Mouse (Mus musculus): ENCODE data around the gene Gm4181. TPM values are rescaled to one million over a fixed set of nuclear protein-coding genes. Genes with fewer than 3 reads are reported as not detected.
"Not testable (repeated sequence)": the region's sequence is repeated elsewhere in the genome, so short reads cannot be mapped to it uniquely, and the experiment has no call there.

Gene Gm4181
- 0.19 TPM for polyA plus RNA-seq (2012; fragmentation: generic; extraction: Trizol)
- long read RNA-seq, experiment 1, result 0 reads
- long read RNA-seq, experiment 2, result 0 reads

GRCm38 (mm10) chr14:51635566-51635965 lies at the start of gene Gm4181:
Gene Gm4181, minus strand, starts transcription at chr14:51635666.
- H3K79me2 ChIP-seq (ENCODE audit: control insufficient read depth, insufficient read depth); H3K4me3 ChIP-seq (ENCODE audit: insufficient read depth, poor library complexity, severe bottlenecking); H3K79me3 ChIP-seq (ENCODE audit: low read depth); H3ac ChIP-seq (ENCODE audit: control insufficient read depth, insufficient read length, low read depth); H3K36me3 ChIP-seq (ENCODE audit: control insufficient read depth, insufficient read depth); H3K27me3 ChIP-seq (ENCODE audit: control insufficient read depth, insufficient read depth, insufficient read length): not testable (repeated sequence)

GRCm38 (mm10) chr14:51677269-51677668 lies 41.8 kb upstream of the Gm4181 start:
- Histone ChIP-seq H3K36me3 (ENCODE audit: control insufficient read depth, insufficient read depth) (no peaks in the 10 kb centered on the region), H3ac (ENCODE audit: control insufficient read depth, insufficient read length, low read depth) (no peak overlapping the region), H3K79me2 (ENCODE audit: control insufficient read depth, insufficient read depth) (no peaks in the 10 kb centered on the region), H3K27me3 (ENCODE audit: control insufficient read depth, insufficient read depth, insufficient read length) (no peaks in the 10 kb centered on the region), H3K79me3 (ENCODE audit: low read depth) (no peaks in the 10 kb centered on the region), H3K4me3 (ENCODE audit: insufficient read depth, poor library complexity, severe bottlenecking) (no peak overlapping the region)
- TF ChIP-seq USF1 (IDR thresholded peaks at IDR 0.05; ENCODE audit: low read depth) (no peak), FOSL1 (IDR thresholded peaks at IDR 0.05; ENCODE audit: insufficient read depth, low read length, poor library complexity, severe bottlenecking) (no peak), CTCF (IDR thresholded peaks at IDR 0.05; ENCODE audit: control insufficient read depth, insufficient read depth, insufficient read length) (no peak), MAX (IDR thresholded peaks at IDR 0.05) (no peak)

DNA sequence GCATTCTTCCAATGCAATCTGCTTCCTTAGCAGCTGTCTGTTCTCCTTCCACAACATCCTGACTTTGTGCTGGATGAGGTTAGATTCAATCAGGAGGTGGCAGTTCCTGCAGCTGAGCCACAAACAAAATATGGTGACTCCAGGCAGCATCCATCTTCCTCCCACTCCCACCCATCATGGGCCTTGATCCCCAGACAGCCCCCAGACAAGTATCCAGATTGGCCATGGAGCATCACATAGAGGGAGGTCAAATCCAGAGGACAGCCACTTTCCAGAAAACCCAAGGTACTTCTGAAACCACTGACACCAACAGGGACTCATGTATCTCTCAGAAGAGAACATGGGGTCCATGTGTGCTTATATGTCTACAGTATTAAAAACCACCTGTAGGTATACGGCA lies 3.0 kb downstream of the Gm4181 start:
- H3K36me3 ChIP-seq (ENCODE audit: control insufficient read depth, insufficient read depth); H3K79me3 ChIP-seq (ENCODE audit: low read depth); H3K4me3 ChIP-seq (ENCODE audit: insufficient read depth, poor library complexity, severe bottlenecking); H3K27me3 ChIP-seq (ENCODE audit: control insufficient read depth, insufficient read depth, insufficient read length); H3ac ChIP-seq (ENCODE audit: control insufficient read depth, insufficient read length, low read depth); H3K79me2 ChIP-seq (ENCODE audit: control insufficient read depth, insufficient read depth): not testable (repeated sequence)

DNA sequence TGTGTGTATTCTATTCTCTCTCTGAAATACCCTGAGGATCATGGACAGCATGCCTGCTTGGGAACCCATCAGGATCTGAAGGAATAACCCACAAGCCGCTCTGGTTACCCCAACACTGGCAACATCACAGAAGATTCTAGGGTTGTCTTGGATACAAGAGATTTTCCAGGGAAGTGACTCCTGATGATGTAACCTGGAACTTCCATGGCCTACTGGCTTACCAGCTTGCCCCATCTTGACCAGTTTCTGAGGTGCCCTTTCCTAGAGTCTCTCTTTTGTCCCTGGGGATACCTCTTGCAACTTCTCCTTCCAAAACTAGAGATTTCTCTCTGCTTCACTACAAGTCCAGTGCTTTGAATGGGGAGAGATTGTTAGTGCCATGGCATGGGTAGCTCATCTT lies 24.3 kb downstream of the Gm4181 start, which contains the start of gene Gm17078:
TSS of gene Gm17078 (minus strand) at position 101 of the 400 bp plus-strand sequence.
- no peaks in the 10 kb centered on the region for H3K79me3 ChIP-seq (ENCODE audit: low read depth)
- no peaks in the 10 kb centered on the region for H3K79me2 ChIP-seq (ENCODE audit: control insufficient read depth, insufficient read depth)
- TF ChIP-seq MYOG (IDR thresholded peaks at IDR 0.05; ENCODE audit: control insufficient read depth, extremely low read depth, insufficient read length) (no peak), USF1 (IDR thresholded peaks at IDR 0.05; ENCODE audit: low read depth) (no peak), MAX (IDR thresholded peaks at IDR 0.05) (no peak), MYOD1 (IDR thresholded peaks at IDR 0.05; ENCODE audit: control insufficient read depth, insufficient read length, low read depth) (no peak), CEBPB (IDR thresholded peaks at IDR 0.05; ENCODE audit: low read depth) (no peak), CTCF (IDR thresholded peaks at IDR 0.05; ENCODE audit: control insufficient read depth, insufficient read depth, insufficient read length) (no peak), FOSL1 (IDR thresholded peaks at IDR 0.05; ENCODE audit: insufficient read depth, low read length, poor library complexity, severe bottlenecking) (no peak)
- H3ac ChIP-seq (ENCODE audit: control insufficient read depth, insufficient read length, low read depth), result no peak within 1 kb of the TSS
- H3K4me3 ChIP-seq (ENCODE audit: insufficient read depth, poor library complexity, severe bottlenecking), result no peak within 1 kb of the TSS
- H3K36me3 ChIP-seq (ENCODE audit: control insufficient read depth, insufficient read depth), result no peaks in the 10 kb centered on the region
- no peaks in the 10 kb centered on the region for H3K27me3 ChIP-seq (ENCODE audit: control insufficient read depth, insufficient read depth, insufficient read length)

DNA sequence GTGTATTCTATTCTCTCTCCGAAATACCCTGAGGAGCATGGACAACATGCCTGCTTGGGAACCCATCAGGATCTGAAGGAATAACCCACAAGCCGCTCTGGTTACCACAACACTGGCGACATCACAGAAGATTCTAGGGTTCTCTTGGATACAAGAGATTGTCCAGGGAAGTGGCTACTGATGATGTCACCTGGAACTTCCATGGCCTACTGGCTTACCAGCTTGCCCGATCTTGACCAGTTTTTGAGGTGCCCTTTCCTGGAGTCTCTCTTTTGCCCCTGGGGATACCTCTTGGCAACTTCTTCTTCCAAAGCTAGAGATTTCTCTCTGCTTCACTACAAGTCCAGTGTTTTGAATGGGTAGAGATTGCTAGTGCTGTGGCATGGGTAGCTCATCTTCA lies 43.4 kb downstream of the Gm4181 start, which contains the start of gene Gm17174:
TSS of gene Gm17174 (minus strand) at position 101 of the 400 bp plus-strand sequence.
- H3K79me2 ChIP-seq (ENCODE audit: control insufficient read depth, insufficient read depth); H3ac ChIP-seq (ENCODE audit: control insufficient read depth, insufficient read length, low read depth); H3K79me3 ChIP-seq (ENCODE audit: low read depth); H3K27me3 ChIP-seq (ENCODE audit: control insufficient read depth, insufficient read depth, insufficient read length); H3K4me3 ChIP-seq (ENCODE audit: insufficient read depth, poor library complexity, severe bottlenecking); H3K36me3 ChIP-seq (ENCODE audit: control insufficient read depth, insufficient read depth): not testable (repeated sequence)

Other genes starting within 250 kb of the Gm4181 start
- not detected for gene Vmn2r88, start 224.8 kb downstream of the Gm4181 start, polyA plus RNA-seq (2012; fragmentation: generic; extraction: Trizol)
- gene Vmn2r89, start 183.8 kb downstream of the Gm4181 start, polyA plus RNA-seq (2012; fragmentation: generic; extraction: Trizol), result not detected
- gene Gm5622, start 82.9 kb downstream of the Gm4181 start, polyA plus RNA-seq (2012; fragmentation: generic; extraction: Trizol), result not detected
- not detected for gene Gm17175, start 61.6 kb downstream of the Gm4181 start, polyA plus RNA-seq (2012; fragmentation: generic; extraction: Trizol)
- not detected for gene Gm17174, start 43.5 kb downstream of the Gm4181 start, polyA plus RNA-seq (2012; fragmentation: generic; extraction: Trizol)
- not detected for gene Gm17078, start 24.4 kb downstream of the Gm4181 start, polyA plus RNA-seq (2012; fragmentation: generic; extraction: Trizol)
- gene Gm17079, start 59.8 kb upstream of the Gm4181 start, polyA plus RNA-seq (2012; fragmentation: generic; extraction: Trizol), result not detected
- not detected for gene Gm5800, start 81.5 kb upstream of the Gm4181 start, polyA plus RNA-seq (2012; fragmentation: generic; extraction: Trizol)
- gene Ang4, start 137.9 kb upstream of the Gm4181 start, polyA plus RNA-seq (2012; fragmentation: generic; extraction: Trizol), result not detected
- gene AY358078, start 164.4 kb upstream of the Gm4181 start, polyA plus RNA-seq (2012; fragmentation: generic; extraction: Trizol), result not detected
- gene Ear6, start 218.0 kb upstream of the Gm4181 start, polyA plus RNA-seq (2012; fragmentation: generic; extraction: Trizol), result not detected
- 20.1 TPM for gene Mettl17, start 249.2 kb upstream of the Gm4181 start, polyA plus RNA-seq (2012; fragmentation: generic; extraction: Trizol)

All from C2C12 (cell line).